Mouse (Mus musculus) ovary, adult 2 months (tissue): ENCODE results near the gene Cisd3. TPM values are rescaled to one million over a fixed set of nuclear protein-coding genes. Genes with fewer than 3 reads are reported as not detected.

ENCODE experiments used
- polyA plus RNA-seq: library from polyadenylated mRNA; depleted of rRNA; stranded (reverse); fragments of >200 nt; gene quantifications from 2 replicates; pipeline ENCODE4 v1.2.3, GENCODE M21; 2012; rRNA removed

Gene Cisd3
- polyA plus RNA-seq = 27.7 and 41.6 TPM in 2 replicates

GRCm38 (mm10) chr11:97685613-97686321 is at the start of gene Cisd3:
Gene Cisd3 (plus strand): TSS chr11:97685826.

GRCm38 (mm10) chr11:97662893-97663527 is 22.6 kb upstream of the Cisd3 start, which contains the start of gene Mllt6:
Gene Mllt6 (plus strand): TSS chr11:97663414.

GRCm38 (mm10) chr11:97700003-97700745 is 14.5 kb downstream of the Cisd3 start, which contains the start of gene Pcgf2:
Gene Pcgf2 (minus strand): TSS chr11:97700497.

GRCm38 (mm10) chr11:97703039-97703826 is 17.6 kb downstream of the Cisd3 start, which contains the start of gene Psmb3:
Gene Psmb3 (plus strand): TSS chr11:97703399.

Other genes starting within 250 kb of the Cisd3 start
- gene 4933428G20Rik, start 185.5 kb upstream of the Cisd3 start, polyA plus RNA-seq = 0.10 and 0.15 TPM in 2 replicates
- gene Srcin1, start 109.6 kb upstream of the Cisd3 start, polyA plus RNA-seq = 10.1 and 13.6 TPM in 2 replicates
- gene Epop, start 56.1 kb upstream of the Cisd3 start, polyA plus RNA-seq = 3.7 and 7.0 TPM in 2 replicates
- 74.9 and 84.5 TPM in 2 replicates for gene Mllt6, start 22.4 kb upstream of the Cisd3 start, polyA plus RNA-seq
- 89.5 and 142 TPM in 2 replicates for gene Pcgf2, start 14.7 kb downstream of the Cisd3 start, polyA plus RNA-seq
- 324 and 437 TPM in 2 replicates for gene Psmb3, start 17.6 kb downstream of the Cisd3 start, polyA plus RNA-seq
- 17.3 and 18.1 TPM in 2 replicates for gene Pip4k2b, start 58.9 kb downstream of the Cisd3 start, polyA plus RNA-seq
- 6.5 and 7.4 TPM in 2 replicates for gene Cwc25, start 80.7 kb downstream of the Cisd3 start, polyA plus RNA-seq
- 0.71 TPM in 1 of 2 replicates, not detected in the other for gene 1700001P01Rik, start 90.1 kb downstream of the Cisd3 start, polyA plus RNA-seq
- 41.3 and 61.6 TPM in 2 replicates for gene Rpl23, start 96.6 kb downstream of the Cisd3 start, polyA plus RNA-seq
- 108 and 111 TPM in 2 replicates for gene Lasp1, start 113.2 kb downstream of the Cisd3 start, polyA plus RNA-seq
- 5.7 and 5.9 TPM in 2 replicates for gene B230217C12Rik, start 155.0 kb downstream of the Cisd3 start, polyA plus RNA-seq
- 0.19 and 0.24 TPM in 2 replicates for gene Fbxo47, start 198.3 kb downstream of the Cisd3 start, polyA plus RNA-seq